Mouse (Mus musculus) intestine, embryonic 15.5 days (tissue): ENCODE results near the gene Pnp. TPM values are rescaled to one million over a fixed set of nuclear protein-coding genes. Genes with fewer than 3 reads are reported as not detected.
"Not testable (repeated sequence)": the region's sequence is repeated elsewhere in the genome, so short reads cannot be mapped to it uniquely, and the experiment has no call there.

Source experiments
- ATAC-seq: fragments of 200-750 bp; cut with Nextera tagmentation; 2 replicates; pipeline ENCODE4 v1.8.0; 2017; ENCODE audit warnings: moderate TSS enrichment, moderate library complexity
- H3K27ac ChIP-seq: fragments of 300-500 bp; sonication (generic); 2 replicates; pipeline ENCODE4 v1.5.1; 2015; ENCODE audit warnings: mild to moderate bottlenecking, inconsistent platforms
- H3K27me3 ChIP-seq: fragments of 300-500 bp; sonication (generic); replicated peaks from 2 replicates; pipeline ENCODE4 v1.6.1; 2015; ENCODE audit warnings: inconsistent platforms
- H3K36me3 ChIP-seq: fragments of 300-500 bp; sonication (generic); 2 replicates; pipeline ENCODE4 v1.6.1; 2015; ENCODE audit warnings: inconsistent platforms
- H3K4me1 ChIP-seq: fragments of 300-500 bp; sonication (generic); replicated peaks from 2 replicates; pipeline ENCODE4 v1.6.1; 2015; ENCODE audit warnings: inconsistent platforms
- H3K4me2 ChIP-seq: fragments of 300-500 bp; sonication (generic); replicated peaks from 2 replicates; pipeline ENCODE4 v1.6.1; 2015; ENCODE audit warnings: mild to moderate bottlenecking, inconsistent platforms
- H3K4me3 ChIP-seq: fragments of 300-500 bp; sonication (generic); replicated peaks from 2 replicates; pipeline ENCODE4 v1.5.1; 2015; ENCODE audit warnings: inconsistent platforms
- H3K9ac ChIP-seq: fragments of 300-500 bp; sonication (generic); 2 replicates; pipeline ENCODE4 v1.6.1; 2015; ENCODE audit warnings: inconsistent platforms
- H3K9me3 ChIP-seq: fragments of 300-500 bp; sonication (generic); 2 replicates; pipeline ENCODE4 v1.6.1; 2016; ENCODE audit warnings: inconsistent platforms
- WGBS: fragments of 180-500 bp; shearing (Covaris S2); methylation state at CpG from one replicate; pipeline ENCODE4 v1.1.7; 2015; 5-methylcytosine and 5-hydroxymethylcytosine counted together
- polyA plus RNA-seq: library from polyadenylated mRNA; unstranded; fragments of >200 nt; fragmentation: Nextera tagmentation; extraction: Ambion mirVana; gene quantifications from 2 replicates; pipeline ENCODE4 v1.2.1, GENCODE M21; 2015

Gene Pnp
- polyA plus RNA-seq, 1 experiment from 2014 or later: 99.1 TPM

GRCm38 (mm10) chr14:50987668-50988067 is 56.8 kb downstream of the Pnp start:
- no peak for ATAC-seq
- Histone ChIP-seq H3K27me3 (no peaks in the 10 kb centered on the region), H3K9me3 (no peaks in the 10 kb centered on the region), H3K36me3 (no peaks in the 10 kb centered on the region), H3K9ac (no peak overlapping the region), H3K4me2 (no peak overlapping the region), H3K4me1 (no peaks in the 10 kb centered on the region), H3K4me3 (no peak overlapping the region), H3K27ac (no peak overlapping the region)
- 87% methylated on average over 2 of the region's 2 CpGs for WGBS

GRCm38 (mm10) chr14:50991037-50991436 is 60.2 kb downstream of the Pnp start:
- H3K4me3 ChIP-seq: no peak overlapping the region
- ATAC-seq: peak; percentile 88
- H3K27ac ChIP-seq: no peak overlapping the region
- 66% methylated on average over 3 of the region's 3 CpGs for WGBS
- H3K4me2 ChIP-seq: no peak overlapping the region
- H3K9ac ChIP-seq: no peak overlapping the region
- no peaks in the 10 kb centered on the region for H3K9me3 ChIP-seq
- H3K4me1 ChIP-seq: no peaks in the 10 kb centered on the region
- no peaks in the 10 kb centered on the region for H3K36me3 ChIP-seq
- H3K27me3 ChIP-seq: no peaks in the 10 kb centered on the region

- 59% methylated on average over 3 of the region's 3 CpGs for WGBS
- Histone ChIP-seq H3K4me2 (no peak overlapping the region), H3K9ac (no peak overlapping the region), H3K27ac (no peak overlapping the region), H3K27me3 (no peaks in the 10 kb centered on the region), H3K4me1 (no peaks in the 10 kb centered on the region), H3K4me3 (no peak overlapping the region), H3K9me3 (no peaks in the 10 kb centered on the region), H3K36me3 (no peaks in the 10 kb centered on the region)
- no peak for ATAC-seq
These were observed 66.2 kb downstream of the Pnp start for GRCm38 (mm10) chr14:50997088-50997487.

- Histone ChIP-seq H3K27ac (no peak overlapping the region), H3K36me3 (no peaks in the 10 kb centered on the region), H3K4me1 (no peaks in the 10 kb centered on the region), H3K9me3 (no peaks in the 10 kb centered on the region), H3K9ac (no peak overlapping the region), H3K4me3 (no peak overlapping the region), H3K4me2 (no peak overlapping the region), H3K27me3 (no peaks in the 10 kb centered on the region)
- WGBS: 76% methylated on average over 2 of the region's 2 CpGs
- no peak for ATAC-seq
These were observed 67.3 kb downstream of the Pnp start for GRCm38 (mm10) chr14:50997999-50998666.

- no peak within 1 kb of the TSS for H3K9ac ChIP-seq
- no peaks in the 10 kb centered on the region for H3K9me3 ChIP-seq
- ATAC-seq: 0 out of 2 replicates have a peak, but pooled peaks have one; percentile 10
- H3K4me3 ChIP-seq: no peak within 1 kb of the TSS
- WGBS: 74% methylated on average over 8 of the region's 8 CpGs
- H3K27ac ChIP-seq: peak within 1 kb of the TSS; percentile 85
- H3K4me1 ChIP-seq: 0 out of 2 replicates have a peak, but pooled peaks cover 3% of the 10 kb centered on the region
- H3K4me2 ChIP-seq: no peak within 1 kb of the TSS; the same call in 1 of the 2 replicates
- no peaks in the 10 kb centered on the region for H3K27me3 ChIP-seq
- no peaks in the 10 kb centered on the region for H3K36me3 ChIP-seq
These were observed 76.4 kb downstream of the Pnp start, which contains the start of gene Rnase10 for GRCm38 (mm10) chr14:51007152-51007801. TSS of gene Rnase10 (plus strand) at chr14:51007751.

- WGBS: 48% methylated on average over 13 of the region's 13 CpGs
- H3K4me2 ChIP-seq: no peak overlapping the region; the same call in 1 of the 2 replicates
- 0 out of 2 replicates have a peak, but pooled peaks cover 3% of the 10 kb centered on the region for H3K4me1 ChIP-seq
- no peak overlapping the region for H3K4me3 ChIP-seq
- H3K27me3 ChIP-seq: no peaks in the 10 kb centered on the region
- no peak overlapping the region for H3K9ac ChIP-seq
- H3K27ac ChIP-seq: peak overlapping the region; percentile 85
- peak; percentile 87 for ATAC-seq
- H3K9me3 ChIP-seq: no peaks in the 10 kb centered on the region
- no peaks in the 10 kb centered on the region for H3K36me3 ChIP-seq
These were observed 77.2 kb downstream of the Pnp start for GRCm38 (mm10) chr14:51007914-51008713.

- no peak overlapping the region for H3K4me3 ChIP-seq
- peak overlapping the region; percentile 85 for H3K27ac ChIP-seq
- H3K9me3 ChIP-seq: no peaks in the 10 kb centered on the region
- ATAC-seq: no peak
- H3K4me2 ChIP-seq: no peak overlapping the region
- H3K27me3 ChIP-seq: no peaks in the 10 kb centered on the region
- no peak overlapping the region for H3K9ac ChIP-seq
- 0 out of 2 replicates have a peak, but pooled peaks cover 3% of the 10 kb centered on the region for H3K4me1 ChIP-seq
- H3K36me3 ChIP-seq: no peaks in the 10 kb centered on the region
- 75% methylated on average over 4 of the region's 4 CpGs for WGBS
These were observed 77.9 kb downstream of the Pnp start for GRCm38 (mm10) chr14:51008781-51009180.

- H3K4me2 ChIP-seq: no peak overlapping the region
- 88% methylated on average over 6 of the region's 6 CpGs for WGBS
- H3K9ac ChIP-seq: no peak overlapping the region
- H3K27ac ChIP-seq: peak overlapping the region; percentile 85
- no peaks in the 10 kb centered on the region for H3K9me3 ChIP-seq
- ATAC-seq: no peak
- no peaks in the 10 kb centered on the region for H3K36me3 ChIP-seq
- no peaks in the 10 kb centered on the region for H3K27me3 ChIP-seq
- no peak overlapping the region for H3K4me3 ChIP-seq
- 0 out of 2 replicates have a peak, but pooled peaks cover 3% of the 10 kb centered on the region for H3K4me1 ChIP-seq
These were observed 78.7 kb downstream of the Pnp start for GRCm38 (mm10) chr14:51009572-51009971.

- not testable (repeated sequence) for H3K9ac ChIP-seq, H3K4me1 ChIP-seq, ATAC-seq, H3K36me3 ChIP-seq, H3K27me3 ChIP-seq, H3K4me3 ChIP-seq, H3K27ac ChIP-seq, H3K9me3 ChIP-seq, H3K4me2 ChIP-seq
- WGBS: 76% methylated on average over 3 of the region's 3 CpGs
These were observed 83.8 kb downstream of the Pnp start for GRCm38 (mm10) chr14:51014724-51015123.

Other genes with a start within 250 kb of the Pnp start
- not detected in 2 replicates for gene Olfr747, start 237.9 kb upstream of the Pnp start, polyA plus RNA-seq
- gene Olfr748, start 223.7 kb upstream of the Pnp start, polyA plus RNA-seq: not detected in 2 replicates
- gene Olfr749, start 186.0 kb upstream of the Pnp start, polyA plus RNA-seq: not detected in 2 replicates
- 60.5 and 61.8 TPM in 2 replicates for gene Ttc5, start 145.6 kb upstream of the Pnp start, polyA plus RNA-seq
- not detected in 2 replicates for gene Ccnb1ip1, start 123.3 kb upstream of the Pnp start, polyA plus RNA-seq
- gene Parp2, start 123.2 kb upstream of the Pnp start, polyA plus RNA-seq: 57.1 and 59.2 TPM in 2 replicates
- 10.4 and 13.3 TPM in 2 replicates for gene Tep1, start 60.5 kb upstream of the Pnp start, polyA plus RNA-seq
- gene Klhl33, start 33.6 kb upstream of the Pnp start, polyA plus RNA-seq: 0.23 and 0.29 TPM in 2 replicates
- gene Osgep, start 6.2 kb upstream of the Pnp start, polyA plus RNA-seq: 134 and 136 TPM in 2 replicates
- gene Apex1, start 6.1 kb upstream of the Pnp start, polyA plus RNA-seq: 236 and 265 TPM in 2 replicates
- 65.5 and 67.5 TPM in 2 replicates for gene Pip4p1, start 226 bp upstream of the Pnp start, polyA plus RNA-seq
- gene Gm49342, start 13.4 kb downstream of the Pnp start, polyA plus RNA-seq: not detected in 2 replicates
- 2.6 and 3.0 TPM in 2 replicates for gene Pnp2, start 24.9 kb downstream of the Pnp start, polyA plus RNA-seq
- 0.33 and 0.43 TPM in 2 replicates for gene Rnase10, start 76.7 kb downstream of the Pnp start, polyA plus RNA-seq
- not detected in 2 replicates for gene Rnase9, start 110.8 kb downstream of the Pnp start, polyA plus RNA-seq
- gene Rnase11, start 119.1 kb downstream of the Pnp start, polyA plus RNA-seq: not detected in 2 replicates
- gene Rnase12, start 126.6 kb downstream of the Pnp start, polyA plus RNA-seq: 0.48 and 0.68 TPM in 2 replicates
- not detected in 2 replicates for gene Olfr750, start 143.4 kb downstream of the Pnp start, polyA plus RNA-seq
- gene Rnase4, start 160.0 kb downstream of the Pnp start, polyA plus RNA-seq: 209 and 240 TPM in 2 replicates
- gene Ang, start 160.1 kb downstream of the Pnp start, polyA plus RNA-seq: 51.6 and 73.0 TPM in 2 replicates
- gene Eddm3b, start 183.3 kb downstream of the Pnp start, polyA plus RNA-seq: not detected in 2 replicates
- gene Rnase6, start 192.8 kb downstream of the Pnp start, polyA plus RNA-seq: 1.3 and 2.0 TPM in 2 replicates
- gene Rnase1, start 215.7 kb downstream of the Pnp start, polyA plus RNA-seq: 27.9 and 88.1 TPM in 2 replicates
- gene Rnase2b, start 231.2 kb downstream of the Pnp start, polyA plus RNA-seq: not detected in 2 replicates